Mouse (Mus musculus): Measurements from ENCODE around the gene Magi2.

GRCm38 (mm10) chr5:20491911-20492310 lies 1265.1 kb downstream of the Magi2 start:
- TF ChIP-seq POLR2A (IDR thresholded peaks at IDR 0.05; ENCODE audit: insufficient read length, low read depth) (no peak), E2F4 (IDR thresholded peaks at IDR 0.05; ENCODE audit: insufficient read depth) (no peak), POLR2AphosphoS2 (IDR thresholded peaks at IDR 0.05; ENCODE audit: insufficient read length, low read depth) (no peak), MYOD1 (IDR thresholded peaks at IDR 0.05; ENCODE audit: control insufficient read depth in 1 of 3, insufficient read length in 2 of 3, low read depth in 2 of 3) (no peak), USF1 (IDR thresholded peaks at IDR 0.05; ENCODE audit: low read depth) (no peak), MAX (IDR thresholded peaks at IDR 0.05; ENCODE audit: low read depth) (no peak), SRF (IDR thresholded peaks at IDR 0.05; ENCODE audit: control insufficient read depth, insufficient read length, low read depth) (no peak), TCF12 (IDR thresholded peaks at IDR 0.05; ENCODE audit: insufficient read depth, poor library complexity, severe bottlenecking) (no peak)

All from myocyte (in vitro differentiated cells).